Mouse (Mus musculus) inflammation-experienced regulatory T-cells, adult 6 months (primary cell): ENCODE measurements around the gene Tkfc. TPM values are rescaled to one million over a fixed set of nuclear protein-coding genes. Genes with fewer than 3 reads are reported as not detected.

Source experiments
- ATAC-seq: one replicate; pipeline ENCODE4 v1.8.0; 2017
- polyA plus RNA-seq, 3 experiments: library from polyadenylated mRNA; unstranded; fragments of 100-300 nt; shearing (Covaris generic); gene quantifications; one replicate each; pipeline ENCODE4 v1.2.1; 2017

Gene Tkfc
- 10 to 100 TPM in 1 of 3 experiments, 1 to 10 TPM in 2; 8.4 to 10.7 (median 9.5) TPM for polyA plus RNA-seq

DNA sequence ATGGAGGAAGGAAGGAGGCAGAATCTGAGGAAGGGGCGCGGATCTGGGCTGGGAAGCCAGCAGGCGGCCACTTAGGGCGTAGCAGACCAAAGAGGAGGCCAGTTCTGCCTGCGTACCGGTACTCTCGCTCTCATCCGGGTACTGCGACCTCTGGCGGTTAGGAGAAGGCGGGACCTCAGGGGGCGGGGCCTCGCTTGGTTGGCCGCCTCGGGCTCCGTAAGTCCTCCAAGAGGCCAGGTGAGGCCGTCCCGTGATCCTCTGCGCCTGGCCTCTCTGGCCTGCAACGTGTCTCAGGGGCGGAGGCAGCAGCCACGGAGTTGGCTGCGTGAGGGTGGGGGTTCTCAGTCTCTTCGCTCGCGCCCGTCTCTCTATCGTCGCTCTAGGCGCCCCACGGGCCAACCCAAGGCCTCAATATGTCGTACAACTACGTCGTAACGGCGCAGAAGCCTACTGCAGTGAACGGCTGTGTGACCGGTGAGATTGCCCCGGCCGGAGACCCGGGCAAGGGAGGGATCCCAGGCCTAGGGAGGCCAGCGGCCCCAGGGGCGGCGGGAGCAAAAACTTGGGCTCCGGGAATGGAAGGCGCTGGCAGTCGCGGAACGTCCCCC lies at the start of gene Tkfc, which contains the start of gene Ddb1:
Gene Tkfc (minus strand): TSS at position 362 of the 608 bp plus-strand sequence.
Gene Ddb1 (plus strand): TSS at position 35 of the 608 bp plus-strand sequence.
- peak; percentile 91 for ATAC-seq

- no peak for ATAC-seq
Measured at GRCm38 (mm10) chr19:10648156-10648555, 42.7 kb upstream of the Tkfc start.

DNA sequence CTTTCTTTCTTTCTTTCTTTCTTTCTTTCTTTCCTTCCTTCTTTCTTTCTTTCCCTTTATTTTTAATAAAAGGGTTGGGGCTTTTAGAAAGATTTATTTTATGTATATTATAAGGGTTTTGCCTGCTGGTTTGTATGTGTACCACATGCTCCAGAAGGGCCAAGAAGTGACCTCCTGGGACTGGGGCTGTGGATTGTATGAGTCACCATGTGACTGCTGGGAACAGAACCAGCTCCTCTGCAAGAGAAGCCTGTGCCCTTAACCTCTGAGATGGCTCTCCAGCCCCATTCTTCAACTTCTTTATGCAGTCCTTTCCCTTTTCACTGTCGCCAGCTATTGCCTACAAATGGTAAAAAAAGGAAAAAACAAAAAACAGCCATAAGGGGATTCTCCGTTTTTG lies 40.2 kb upstream of the Tkfc start:
- no peak for ATAC-seq

GRCm38 (mm10) chr19:10640589-10641378 lies 35.3 kb upstream of the Tkfc start:
- no peak for ATAC-seq

- no peak for ATAC-seq
Measured at GRCm38 (mm10) chr19:10640080-10640479, 34.6 kb upstream of the Tkfc start.

DNA sequence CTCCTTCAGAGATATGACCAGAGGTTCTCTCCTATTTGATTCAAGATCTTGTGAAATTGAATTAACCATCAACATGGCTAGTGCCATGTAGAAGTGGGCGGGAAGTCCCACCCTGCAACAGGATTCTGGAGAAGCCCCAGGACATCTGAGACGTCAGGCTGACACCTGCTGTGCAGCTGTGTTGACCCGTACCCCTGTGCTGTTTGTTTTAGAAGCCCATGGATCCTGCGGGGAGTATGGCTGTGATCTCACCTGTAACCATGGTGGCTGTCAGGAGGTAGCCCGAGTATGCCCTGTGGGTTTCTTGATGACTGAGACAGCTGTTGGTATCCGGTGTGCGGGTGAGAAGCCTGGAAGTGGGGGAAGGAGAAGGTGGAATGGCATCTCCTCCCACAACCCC lies 32.4 kb upstream of the Tkfc start:
- no peak for ATAC-seq

GRCm38 (mm10) chr19:10634872-10635318 lies 29.4 kb upstream of the Tkfc start:
- no peak for ATAC-seq

- ATAC-seq: no peak
Measured at GRCm38 (mm10) chr19:10634106-10634871, 28.8 kb upstream of the Tkfc start, which contains the start of gene Vwce. Vwce (plus strand) TSS chr19:10634213.

GRCm38 (mm10) chr19:10608573-10609240 lies 3.3 kb upstream of the Tkfc start:
- ATAC-seq: no peak

DNA sequence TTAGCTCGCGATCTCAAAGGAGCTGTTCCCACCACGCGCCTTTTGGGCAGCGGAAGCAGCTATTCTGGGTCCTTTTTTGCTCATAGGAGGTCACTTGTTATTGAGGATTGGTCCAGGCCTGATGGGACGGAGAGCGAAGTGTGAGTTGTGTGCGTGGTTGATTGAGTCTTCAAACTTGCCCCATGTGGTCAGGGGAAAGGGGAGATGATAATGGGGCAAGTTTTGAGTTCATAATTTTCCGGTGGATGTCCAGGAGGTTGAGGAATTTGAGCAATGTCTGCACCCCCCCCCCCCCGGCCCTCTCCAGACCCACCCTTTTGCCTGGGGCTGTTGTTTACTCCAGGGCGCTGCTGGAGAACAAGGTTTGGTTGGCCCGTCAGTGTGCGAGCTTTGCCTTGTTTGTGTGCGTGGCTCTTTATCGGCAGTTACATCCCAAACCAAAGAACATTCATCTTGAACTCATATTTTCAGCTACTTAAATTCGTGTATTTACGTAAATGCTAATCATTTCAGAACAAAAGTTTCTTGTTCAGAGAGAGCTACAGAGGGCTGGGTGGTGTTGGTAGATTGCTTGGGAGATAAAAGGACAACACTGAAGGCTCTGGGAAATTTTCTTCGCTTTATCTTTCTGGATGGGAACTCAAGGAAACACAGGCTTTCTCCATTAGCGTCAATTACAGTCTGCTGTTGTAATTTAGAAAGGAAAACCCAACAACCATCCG lies 608 bp upstream of the Tkfc start:
- ATAC-seq: no peak

- no peak for ATAC-seq
Measured at GRCm38 (mm10) chr19:10604534-10604933, 920 bp downstream of the Tkfc start.

GRCm38 (mm10) chr19:10603660-10604523 lies 1.6 kb downstream of the Tkfc start:
- ATAC-seq: no peak

DNA sequence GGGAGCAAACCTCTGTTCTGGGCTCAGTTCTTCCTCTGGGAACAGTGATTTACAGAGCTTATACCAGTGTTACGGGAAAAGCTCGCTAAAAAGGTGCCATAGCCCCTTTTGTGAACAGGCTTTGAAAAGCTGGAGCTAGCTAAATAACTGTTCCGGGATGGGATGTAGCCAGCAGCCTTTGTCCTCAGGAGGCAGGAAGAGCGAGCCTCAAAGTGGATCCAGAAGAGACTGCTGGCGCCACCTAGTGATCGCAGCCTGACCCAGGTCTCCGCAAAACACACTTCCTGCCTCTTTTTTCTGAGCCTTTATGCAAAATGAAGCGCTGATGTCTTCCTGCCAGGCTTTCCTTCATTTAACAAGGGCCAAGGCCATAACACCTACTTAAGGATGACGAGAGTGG lies 2.7 kb downstream of the Tkfc start:
- ATAC-seq: peak; percentile 61

DNA sequence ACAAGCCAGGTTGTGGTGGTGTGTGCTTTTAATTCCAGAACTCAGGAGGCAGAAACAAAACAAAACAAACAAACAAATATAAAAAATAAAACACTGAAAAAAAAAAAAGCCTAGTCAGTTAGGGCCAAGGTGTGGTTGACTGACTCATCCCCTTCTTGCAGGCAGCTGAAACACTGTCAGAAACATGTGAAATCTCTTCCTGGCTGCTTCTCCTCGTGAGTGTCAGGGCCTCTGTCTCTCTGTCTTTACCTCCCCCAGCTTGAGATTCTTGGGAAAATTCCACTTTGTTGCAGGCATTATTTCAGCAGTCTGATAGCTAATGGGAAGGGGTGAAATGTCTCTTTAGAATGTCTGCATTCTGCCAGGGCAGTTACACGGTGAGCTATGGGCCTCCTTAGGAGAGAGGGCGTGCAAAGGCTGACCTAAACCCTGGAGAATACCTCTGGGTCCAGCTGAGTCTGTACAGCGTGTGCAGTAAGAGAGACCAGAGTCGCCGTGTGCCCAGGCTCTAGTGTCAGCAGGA lies 3.1 kb downstream of the Tkfc start:
- no peak for ATAC-seq

DNA sequence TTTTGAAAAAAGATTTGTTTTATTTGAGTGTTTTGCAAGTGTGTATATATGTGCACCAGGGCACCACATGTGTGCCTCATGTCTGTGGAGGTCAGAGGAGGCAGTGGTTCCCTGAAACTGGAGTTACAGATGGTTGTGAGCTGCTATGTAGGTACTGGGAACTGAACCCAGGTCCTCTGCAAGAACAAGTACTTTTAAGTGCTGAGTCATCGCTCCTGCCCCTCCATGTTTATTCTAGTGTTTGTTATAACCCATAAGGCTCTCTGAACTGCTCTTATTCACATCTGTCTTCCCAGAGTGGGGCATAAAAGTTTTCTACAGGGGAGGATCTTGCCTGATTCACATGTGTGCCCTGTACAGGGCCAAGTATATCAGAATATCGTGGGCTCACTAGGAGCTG lies 5.8 kb downstream of the Tkfc start:
- no peak for ATAC-seq

DNA sequence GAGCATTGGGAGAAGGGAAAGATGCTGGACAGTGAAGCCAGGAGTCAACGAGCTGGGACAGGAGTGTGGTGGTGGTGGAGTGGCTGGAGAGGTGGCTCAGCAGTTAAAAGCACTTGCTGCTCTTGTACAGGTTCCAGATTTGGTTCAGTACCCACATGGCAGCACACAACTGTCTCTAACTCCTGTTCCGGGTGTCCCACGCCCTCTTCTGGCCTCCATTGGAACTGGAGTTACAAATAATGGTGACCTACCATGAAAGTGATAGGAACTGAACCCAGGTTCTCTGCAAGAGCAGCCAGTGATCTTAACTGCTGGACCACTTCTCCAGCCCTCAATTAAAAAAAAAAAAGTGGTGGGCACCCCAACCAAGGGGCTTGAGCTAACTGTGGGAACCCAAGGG lies 7.3 kb downstream of the Tkfc start:
- no peak for ATAC-seq

DNA sequence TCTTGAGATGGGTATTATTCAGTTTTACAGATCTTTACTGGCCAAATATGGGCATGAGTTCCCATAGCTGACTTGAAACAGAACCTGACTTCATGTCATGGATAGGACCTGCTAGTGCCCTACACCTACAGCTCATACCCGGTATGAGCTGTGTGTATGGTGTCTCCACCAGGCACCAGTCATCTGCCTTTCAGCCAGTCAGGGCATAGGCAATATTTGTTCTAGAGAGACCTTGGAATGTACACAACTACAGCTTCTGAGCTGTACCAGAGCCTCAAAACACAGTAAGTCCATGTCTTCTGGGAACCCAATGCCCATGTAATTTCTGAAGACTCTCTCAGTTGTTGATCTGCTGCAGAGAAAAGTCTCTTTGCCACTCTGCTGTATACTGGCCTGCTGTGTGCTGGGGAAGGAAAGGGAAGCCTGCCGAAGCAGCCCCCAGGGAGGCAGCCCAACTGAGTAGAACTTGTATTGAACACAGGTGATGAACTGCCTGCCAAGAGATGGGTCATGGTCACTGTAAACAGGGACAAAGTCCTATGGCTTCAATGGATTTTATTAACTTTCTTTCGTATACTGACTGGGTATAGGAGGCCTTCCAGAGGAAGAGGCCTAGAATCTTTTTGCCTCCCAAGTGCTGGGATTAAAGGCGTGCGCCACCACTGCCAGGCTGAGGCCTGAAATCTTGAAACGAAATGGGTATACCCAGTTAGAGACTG lies 13.6 kb downstream of the Tkfc start:
- no peak for ATAC-seq

GRCm38 (mm10) chr19:10590301-10590700 lies 15.2 kb downstream of the Tkfc start:
- ATAC-seq: no peak

GRCm38 (mm10) chr19:10589127-10589857 lies 16.2 kb downstream of the Tkfc start:
- ATAC-seq: no peak
